Mouse (Mus musculus) embryo, embryonic 9.5 days (tissue): ENCODE measurements around the gene 1700020N01Rik.

Experiments used
- DNase-seq: peaks from one replicate; pipeline ENCODE4 v3.0.0-alpha.2; 2017; ENCODE audit errors: extremely low spot score

The 1700020N01Rik gene

GRCm38 (mm10) chr10:21592896-21593380 is at the start of gene 1700020N01Rik:
1700020N01Rik (plus strand) TSS chr10:21593145.
- no peak for DNase-seq

- no peak for DNase-seq
Measured at GRCm38 (mm10) chr10:21543576-21544278, 49.2 kb upstream of the 1700020N01Rik start.

GRCm38 (mm10) chr10:21544721-21545120 is 48.2 kb upstream of the 1700020N01Rik start:
- no peak for DNase-seq

- DNase-seq = no peak
Measured at GRCm38 (mm10) chr10:21545446-21545845, 47.5 kb upstream of the 1700020N01Rik start.

GRCm38 (mm10) chr10:21548871-21549505 is 44.0 kb upstream of the 1700020N01Rik start:
- DNase-seq = no peak

- no peak for DNase-seq
Measured at GRCm38 (mm10) chr10:21552967-21553682, 39.8 kb upstream of the 1700020N01Rik start.

GRCm38 (mm10) chr10:21553683-21554035 is 39.3 kb upstream of the 1700020N01Rik start:
- DNase-seq = no peak

- DNase-seq = no peak
Measured at GRCm38 (mm10) chr10:21554896-21555580, 37.9 kb upstream of the 1700020N01Rik start.

GRCm38 (mm10) chr10:21559769-21560168 is 33.2 kb upstream of the 1700020N01Rik start:
- DNase-seq = no peak

GRCm38 (mm10) chr10:21561181-21561580 is 31.8 kb upstream of the 1700020N01Rik start:
- DNase-seq = no peak

GRCm38 (mm10) chr10:21563446-21563845 is 29.5 kb upstream of the 1700020N01Rik start:
- no peak for DNase-seq

GRCm38 (mm10) chr10:21564189-21564588 is 28.8 kb upstream of the 1700020N01Rik start:
- DNase-seq = no peak

- DNase-seq = no peak
Measured at GRCm38 (mm10) chr10:21566074-21566473, 26.9 kb upstream of the 1700020N01Rik start.

GRCm38 (mm10) chr10:21571615-21572014 is 21.3 kb upstream of the 1700020N01Rik start:
- no peak for DNase-seq

- no peak for DNase-seq
Measured at GRCm38 (mm10) chr10:21573713-21574112, 19.2 kb upstream of the 1700020N01Rik start.

GRCm38 (mm10) chr10:21575806-21576378 is 17.1 kb upstream of the 1700020N01Rik start:
- DNase-seq = no peak

- no peak for DNase-seq
Measured at GRCm38 (mm10) chr10:21577798-21578197, 15.1 kb upstream of the 1700020N01Rik start.

- no peak for DNase-seq
Measured at GRCm38 (mm10) chr10:21581546-21581945, 11.4 kb upstream of the 1700020N01Rik start.

GRCm38 (mm10) chr10:21587041-21587440 is 5.9 kb upstream of the 1700020N01Rik start:
- no peak for DNase-seq

- DNase-seq = no peak
Measured at GRCm38 (mm10) chr10:21588007-21588852, 4.7 kb upstream of the 1700020N01Rik start.

GRCm38 (mm10) chr10:21600931-21601330 is 8.0 kb downstream of the 1700020N01Rik start:
- peak; percentile 73 for DNase-seq
